Mouse (Mus musculus) fibroblast of lung, adult 2 months (primary cell): ENCODE measurements around the gene Polr3gl.

Source experiments
- DNase-seq: peaks from one replicate; pipeline ENCODE4 v3.0.0-alpha.2; 2011; ENCODE audit warnings: low read depth

The Polr3gl gene

DNA sequence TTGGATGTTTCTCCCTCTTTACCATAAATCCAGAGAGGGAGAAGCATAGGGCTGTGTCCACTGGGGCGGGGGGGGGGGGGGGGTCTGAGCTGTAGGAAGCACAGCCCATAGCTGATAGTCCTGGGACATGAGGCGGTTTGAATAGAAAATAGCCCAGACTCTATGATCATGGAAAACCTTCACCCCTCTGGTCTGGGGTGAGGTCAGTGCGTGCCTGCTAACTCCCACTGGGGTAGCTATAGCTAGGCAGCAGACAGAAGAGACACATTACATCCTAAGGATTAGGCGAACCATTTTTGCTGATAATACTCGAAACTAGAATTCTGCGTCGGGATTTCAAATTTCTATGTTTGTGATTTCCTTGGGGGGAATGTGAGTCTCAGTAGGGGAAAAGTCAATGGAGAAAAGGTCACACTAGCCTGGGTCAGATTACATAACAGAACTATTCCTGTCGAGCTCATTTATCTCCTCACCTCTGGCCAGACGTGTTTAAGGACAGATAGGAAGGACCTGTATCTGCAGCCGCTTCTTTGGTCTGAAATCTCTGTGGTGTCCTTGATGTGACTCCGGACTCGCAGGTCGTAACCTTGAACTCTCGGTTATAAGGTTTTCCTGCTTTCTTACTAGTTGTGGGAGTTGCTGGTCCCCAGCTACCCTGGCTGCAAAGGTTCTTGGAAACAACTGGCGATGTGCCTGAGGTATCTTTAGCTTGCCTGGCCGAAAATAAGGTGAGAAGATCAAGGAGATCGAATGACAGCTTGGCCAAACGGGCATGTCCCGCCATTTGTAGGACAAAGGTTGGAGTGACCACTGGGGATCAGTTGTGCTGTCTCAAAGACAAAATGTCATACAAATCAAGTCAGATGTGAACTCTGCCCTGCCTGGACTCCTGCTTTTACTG, 20.1 kb downstream of the Polr3gl start:
- no peak for DNase-seq

DNA sequence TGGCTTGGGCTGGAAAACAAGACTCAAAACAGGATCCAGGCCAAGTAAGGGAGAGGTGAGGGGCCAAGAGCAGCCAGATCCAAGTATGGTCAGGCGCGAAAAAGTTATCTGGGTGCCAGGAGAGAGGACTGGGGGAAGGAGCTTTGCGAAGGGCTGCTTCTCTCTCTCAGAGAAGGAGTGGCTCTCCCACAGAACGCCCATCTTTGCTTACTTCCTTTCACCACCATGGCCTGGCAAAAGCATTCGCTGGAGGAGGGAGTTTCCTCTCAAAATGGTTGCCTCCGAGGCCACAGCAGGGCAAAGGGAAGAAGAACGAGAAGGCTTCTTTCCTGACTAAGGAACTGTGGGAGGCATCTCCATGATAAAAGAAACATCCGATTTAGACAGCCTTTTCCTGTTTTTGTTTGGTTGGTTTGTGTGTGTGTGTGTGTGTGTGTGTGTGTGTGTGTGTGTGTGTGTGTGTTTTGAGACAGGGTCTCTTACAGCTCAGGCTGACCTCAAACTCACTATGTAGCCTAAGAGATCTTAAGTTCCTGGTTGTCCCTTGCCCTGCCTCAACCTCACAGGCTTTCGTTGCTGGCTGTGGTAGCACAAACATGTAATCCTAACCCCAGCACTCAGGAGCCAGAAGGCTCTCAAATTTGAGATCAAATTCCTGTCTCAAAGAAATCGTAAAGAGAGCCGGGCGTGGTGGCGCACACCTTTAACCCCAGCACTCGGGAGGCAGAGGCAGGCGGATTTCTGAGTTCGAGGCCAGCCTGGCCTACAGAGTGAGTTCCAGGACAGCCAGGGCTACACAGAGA, 21.9 kb downstream of the Polr3gl start:
- DNase-seq, result no peak

DNA sequence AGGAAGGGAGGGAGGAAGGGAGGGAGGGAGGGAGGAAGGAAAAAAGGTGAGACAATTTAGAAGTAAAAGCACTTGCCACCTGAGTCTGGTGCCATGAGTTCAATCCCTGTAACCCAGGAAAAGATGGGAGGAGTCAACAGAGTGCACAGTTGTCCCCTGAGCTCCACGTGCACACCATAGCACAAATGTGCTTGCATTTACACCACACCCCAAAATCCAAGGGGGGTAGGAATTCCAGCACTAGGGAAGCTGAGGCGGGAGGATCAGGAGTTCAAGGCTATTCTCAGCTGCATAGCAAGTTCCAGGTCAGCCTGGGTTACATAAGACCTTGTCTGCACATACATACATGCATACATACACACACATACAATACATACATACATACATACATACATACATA, 22.6 kb downstream of the Polr3gl start:
- no peak for DNase-seq

DNA sequence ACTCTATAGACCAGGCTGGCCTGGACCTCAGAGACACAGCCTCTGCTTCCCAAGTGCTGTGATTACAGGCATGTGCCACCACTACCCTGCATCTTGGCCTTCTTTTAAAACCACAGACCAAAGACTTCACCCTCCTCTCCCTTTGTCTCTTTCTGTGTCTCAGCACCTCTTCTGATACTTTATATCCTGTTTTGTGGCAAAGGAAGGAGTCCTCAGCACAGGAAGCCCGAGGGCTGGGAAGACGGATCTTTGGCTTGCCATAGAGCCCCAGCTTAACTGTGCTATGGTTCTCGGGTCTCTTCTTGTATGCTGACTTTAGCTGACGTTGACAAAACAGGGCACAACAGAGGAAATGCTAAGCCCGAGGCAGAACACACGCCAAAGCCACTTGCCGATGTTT, 23.3 kb downstream of the Polr3gl start:
- no peak for DNase-seq

DNA sequence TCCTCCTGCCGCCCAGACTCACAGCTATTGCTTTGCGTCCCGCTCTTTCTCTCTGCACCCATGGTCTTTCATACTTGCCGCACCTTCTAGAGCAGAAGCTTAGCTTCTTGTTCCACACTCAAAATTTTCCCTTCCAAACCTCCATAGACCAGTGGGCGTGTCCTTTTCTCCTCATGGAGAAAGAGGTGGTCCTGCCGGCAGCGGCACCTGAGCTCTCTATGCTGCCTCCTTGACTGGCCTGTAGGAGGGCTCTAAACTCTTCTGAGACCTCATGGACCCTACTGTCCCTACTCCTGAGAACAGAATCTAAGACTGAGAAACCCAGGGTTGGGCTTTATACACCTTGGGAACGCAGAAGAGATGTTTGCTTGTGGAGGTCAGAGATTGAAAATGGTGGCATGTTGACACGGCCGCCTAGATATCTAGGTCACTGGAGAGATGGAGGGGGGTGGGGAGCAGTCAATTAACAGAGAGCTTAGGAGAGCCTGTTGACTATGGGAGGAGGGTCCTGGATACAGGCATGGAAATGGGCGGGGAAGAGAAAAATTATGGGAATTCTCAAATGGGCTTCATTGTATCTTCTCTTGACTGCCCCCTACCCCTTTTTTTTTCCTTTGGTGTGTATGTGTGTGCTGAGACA, 23.9 kb downstream of the Polr3gl start:
- DNase-seq, result no peak

DNA sequence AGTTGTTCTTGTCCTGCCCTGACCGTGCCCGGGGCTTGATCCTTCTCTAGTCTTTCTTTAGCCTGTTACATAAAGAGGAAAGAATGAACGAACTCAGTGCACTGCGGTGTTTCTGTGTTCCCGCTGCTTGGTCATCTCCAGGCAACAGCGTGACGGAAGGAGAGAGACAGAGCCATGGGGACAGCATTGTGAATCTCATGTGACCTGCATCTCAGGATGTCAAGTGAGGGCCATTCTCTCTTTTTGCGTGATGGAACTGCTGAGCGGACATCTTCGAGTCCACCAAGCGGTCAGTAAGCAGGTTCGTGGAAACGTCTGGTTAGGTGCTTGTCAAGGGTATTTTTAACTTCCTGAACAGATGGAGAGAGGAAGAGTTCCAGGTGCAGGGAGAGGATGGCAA, 24.5 kb downstream of the Polr3gl start:
- DNase-seq, result no peak

DNA sequence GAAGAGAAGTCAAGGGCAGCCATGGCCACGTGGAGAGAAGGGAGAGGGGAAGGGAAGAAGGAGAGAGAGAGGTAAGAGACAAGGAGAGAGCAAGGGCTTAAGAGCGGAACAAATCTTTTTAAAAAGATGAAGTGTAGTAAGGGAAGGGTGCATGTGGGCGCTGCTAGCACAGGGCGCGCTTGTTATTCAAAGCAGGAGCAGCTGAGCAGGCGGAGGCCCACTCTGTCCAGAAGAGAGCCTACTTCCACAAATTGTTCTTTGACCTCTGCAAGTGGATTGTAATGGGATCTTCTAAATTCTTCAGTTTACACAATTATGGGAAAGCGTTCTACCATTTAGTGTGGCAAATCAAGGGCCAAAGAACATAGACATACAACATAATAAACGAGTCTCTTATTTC, 25.4 kb downstream of the Polr3gl start:
- DNase-seq, result no peak

DNA sequence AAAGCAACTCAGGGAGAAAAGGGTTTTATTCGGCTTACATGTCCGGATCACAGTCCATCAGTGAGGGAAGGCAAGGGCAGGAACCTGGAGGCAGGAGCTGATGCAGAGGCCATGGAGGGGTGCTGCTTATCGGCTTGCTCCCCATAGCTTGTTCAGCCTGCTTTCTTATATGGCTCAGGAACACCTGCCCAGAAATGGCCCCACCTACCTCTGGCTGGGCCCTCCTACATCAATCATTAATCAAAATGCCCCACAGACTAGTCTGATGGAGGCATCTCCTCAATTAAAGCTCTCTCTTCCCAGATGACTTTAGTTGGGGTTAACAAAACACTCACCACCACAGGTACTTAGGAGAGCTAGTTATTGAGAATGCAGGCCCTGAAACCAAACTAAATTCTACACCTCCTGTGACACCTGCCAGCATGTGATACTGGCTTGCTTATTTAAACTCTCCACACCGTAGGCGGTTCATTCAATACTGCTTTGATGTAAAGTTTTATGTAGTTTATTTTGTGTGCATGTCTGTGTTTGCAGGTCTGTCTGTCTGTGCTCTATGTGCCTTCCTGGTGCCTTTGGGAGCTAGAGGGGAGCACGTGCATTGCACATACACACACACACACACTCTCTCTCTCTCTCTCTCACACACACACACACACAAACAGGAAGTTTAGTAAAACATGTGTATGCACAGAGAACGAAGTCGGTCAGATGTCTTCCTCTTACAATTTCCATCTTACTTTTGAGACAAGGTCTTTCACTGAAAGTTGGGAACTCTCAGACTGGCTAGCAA, 27.1 kb downstream of the Polr3gl start:
- no peak for DNase-seq

DNA sequence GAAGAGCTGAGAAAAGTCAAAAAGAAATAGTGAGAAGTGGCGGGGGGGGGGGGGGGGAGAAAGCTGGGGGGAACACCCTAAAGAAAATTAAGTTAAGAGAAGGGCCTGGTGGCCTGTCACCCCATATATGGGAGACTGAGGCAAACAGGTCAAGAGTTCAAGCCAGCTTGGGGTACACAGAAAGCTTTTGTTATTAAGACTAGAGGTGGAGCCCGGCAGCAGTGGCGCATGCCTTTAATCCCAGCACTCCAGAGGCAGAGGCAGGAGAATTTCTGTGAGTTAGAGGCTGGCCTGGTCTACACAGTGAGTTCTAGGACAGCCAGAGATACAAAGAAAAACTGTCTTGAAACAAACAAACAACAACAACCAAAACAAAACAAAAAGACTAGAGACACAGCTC, 28.9 kb downstream of the Polr3gl start:
- no peak for DNase-seq

DNA sequence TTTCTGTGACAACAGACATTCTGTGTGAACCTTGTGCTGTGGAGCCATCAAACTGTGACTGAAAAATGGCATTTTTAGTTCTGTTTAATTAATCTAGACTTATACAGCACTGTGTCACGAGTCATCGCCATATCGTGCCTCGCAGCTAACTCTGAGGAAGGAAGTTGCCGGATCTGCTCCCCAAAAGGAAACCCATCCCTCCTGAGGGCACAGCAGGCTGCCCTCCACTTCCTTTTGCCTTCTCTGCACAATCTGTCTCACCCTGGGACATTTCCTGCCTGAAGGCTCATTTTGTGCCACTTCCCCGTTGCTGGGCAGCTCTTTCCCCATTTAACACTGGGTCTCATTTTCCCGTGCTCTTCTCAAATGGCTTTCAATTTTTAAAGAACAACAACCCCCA, 29.3 kb downstream of the Polr3gl start:
- no peak for DNase-seq

DNA sequence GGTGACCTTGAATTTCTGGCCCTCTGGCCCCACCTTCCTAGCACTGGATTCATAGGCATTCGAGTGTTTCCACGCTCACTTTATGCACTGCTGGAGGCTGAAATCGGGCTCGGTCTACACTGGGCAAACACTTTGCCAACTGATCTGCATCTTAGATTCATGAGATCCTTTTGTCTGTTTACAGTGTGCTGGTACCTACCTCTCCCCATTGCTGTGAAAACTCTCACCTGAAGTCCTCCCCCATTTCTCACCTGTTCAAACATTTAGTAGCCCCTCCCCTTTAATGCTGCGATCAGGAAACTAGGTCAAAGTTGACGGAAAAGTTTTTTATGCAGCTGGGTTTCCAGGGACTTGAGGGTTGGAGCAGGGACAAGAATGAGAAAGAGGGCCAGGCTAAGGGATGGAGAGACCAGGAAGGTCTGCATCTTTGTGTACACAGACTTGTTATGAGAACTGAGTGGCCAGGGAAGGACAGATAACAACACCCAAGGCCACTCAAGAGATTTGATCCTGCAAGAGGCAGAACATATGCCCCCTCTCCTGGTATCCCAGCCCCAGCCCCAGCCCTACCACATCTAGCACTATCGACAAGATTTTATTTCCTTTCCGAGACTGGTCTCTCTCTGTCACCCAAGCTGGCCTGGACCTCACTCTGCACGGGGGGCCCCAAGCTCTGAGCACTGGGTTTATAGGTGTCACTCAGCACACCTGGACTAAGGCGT, 29.9 kb downstream of the Polr3gl start:
- DNase-seq, result no peak

DNA sequence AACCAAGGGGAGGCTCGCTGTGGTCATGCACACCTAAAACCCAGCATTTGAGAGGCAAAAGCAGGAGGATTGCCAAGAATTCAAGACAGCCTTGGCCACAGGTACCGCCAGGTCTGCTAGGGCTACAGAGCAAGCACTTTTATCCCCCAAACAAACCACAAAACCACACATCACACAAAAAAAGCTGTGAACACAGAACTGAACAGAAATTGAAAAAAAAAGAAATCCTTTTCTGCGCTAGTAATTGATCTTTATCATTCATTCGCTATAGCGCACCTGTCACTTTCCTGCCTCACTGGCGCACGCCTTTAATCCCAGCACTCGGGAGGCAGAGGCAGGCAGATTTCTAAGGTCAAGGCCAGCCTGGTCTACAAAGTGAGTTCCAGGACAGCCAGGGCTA, 30.7 kb downstream of the Polr3gl start:
- no peak for DNase-seq

DNA sequence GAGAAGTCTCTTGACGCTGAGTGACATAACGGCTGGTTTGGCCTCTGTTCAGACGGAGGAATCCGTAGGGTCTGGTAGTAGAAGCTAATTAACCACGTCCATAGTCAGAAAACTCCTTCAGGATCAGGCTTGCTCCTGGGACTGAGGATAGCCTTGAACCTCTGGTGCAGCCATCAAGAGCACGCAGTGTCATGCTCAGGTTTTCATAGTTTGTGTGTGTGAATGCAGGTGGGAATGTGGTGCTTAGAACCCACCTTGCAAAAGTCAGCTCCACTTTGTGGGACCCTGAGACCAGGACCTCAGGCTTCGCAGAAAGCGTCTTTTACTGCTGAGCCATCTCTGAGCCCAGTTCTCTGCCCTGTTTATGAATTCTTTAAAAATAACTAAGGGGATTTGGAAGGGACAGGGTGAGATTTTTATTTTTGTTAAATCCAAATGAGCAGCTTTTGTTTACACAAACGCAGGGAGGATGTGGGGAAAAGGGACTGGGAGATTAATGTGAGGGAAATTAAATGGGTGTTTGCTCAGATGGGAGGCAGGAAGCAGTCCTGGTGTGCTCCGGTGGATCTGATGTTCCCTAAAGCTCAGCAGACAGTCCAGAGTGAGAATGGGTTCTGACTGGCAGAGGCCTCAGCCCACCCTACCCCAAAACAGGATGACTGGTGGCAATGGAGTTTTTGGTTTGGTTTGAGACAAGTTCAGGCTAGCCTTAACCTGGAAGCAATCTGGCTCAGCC, 31.9 kb downstream of the Polr3gl start:
- DNase-seq, result no peak

DNA sequence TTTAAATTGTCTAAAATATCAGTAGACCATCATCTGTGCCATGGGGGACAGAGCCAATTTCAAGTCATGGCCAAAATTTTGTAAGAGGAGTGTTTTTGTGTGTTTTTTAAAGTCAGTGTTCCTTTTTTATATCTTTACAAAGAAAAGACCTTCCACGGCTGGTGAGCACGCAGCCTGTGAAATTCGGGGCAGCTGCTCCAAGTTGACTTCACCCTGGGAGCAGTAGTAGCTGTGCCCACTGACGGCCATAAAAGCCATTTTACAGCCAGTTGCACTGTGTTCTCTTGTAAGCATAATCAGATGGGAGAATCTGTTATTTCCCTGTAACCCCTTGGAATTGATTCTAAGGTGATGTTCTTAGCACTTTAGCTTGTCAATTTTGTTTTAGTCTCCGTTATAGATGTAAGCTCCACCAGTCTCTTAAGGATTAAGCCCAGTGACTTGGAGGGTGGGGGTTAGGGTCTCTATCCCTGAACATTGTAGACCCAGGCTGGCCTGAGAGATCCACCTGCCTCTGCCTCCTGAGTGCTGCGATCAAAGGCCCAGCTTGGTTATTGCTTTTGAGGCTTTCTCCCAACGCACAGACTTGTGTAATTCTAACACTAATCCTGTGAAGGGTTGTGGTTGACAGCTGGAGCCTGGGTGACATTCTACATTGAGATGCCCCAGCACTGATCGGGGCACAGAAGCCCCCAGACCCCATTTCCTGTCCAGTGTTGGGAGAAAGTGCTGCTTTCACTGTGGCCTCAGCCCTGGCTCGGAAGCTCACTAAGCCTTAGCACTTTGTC, 32.9 kb downstream of the Polr3gl start:
- DNase-seq, result no peak

DNA sequence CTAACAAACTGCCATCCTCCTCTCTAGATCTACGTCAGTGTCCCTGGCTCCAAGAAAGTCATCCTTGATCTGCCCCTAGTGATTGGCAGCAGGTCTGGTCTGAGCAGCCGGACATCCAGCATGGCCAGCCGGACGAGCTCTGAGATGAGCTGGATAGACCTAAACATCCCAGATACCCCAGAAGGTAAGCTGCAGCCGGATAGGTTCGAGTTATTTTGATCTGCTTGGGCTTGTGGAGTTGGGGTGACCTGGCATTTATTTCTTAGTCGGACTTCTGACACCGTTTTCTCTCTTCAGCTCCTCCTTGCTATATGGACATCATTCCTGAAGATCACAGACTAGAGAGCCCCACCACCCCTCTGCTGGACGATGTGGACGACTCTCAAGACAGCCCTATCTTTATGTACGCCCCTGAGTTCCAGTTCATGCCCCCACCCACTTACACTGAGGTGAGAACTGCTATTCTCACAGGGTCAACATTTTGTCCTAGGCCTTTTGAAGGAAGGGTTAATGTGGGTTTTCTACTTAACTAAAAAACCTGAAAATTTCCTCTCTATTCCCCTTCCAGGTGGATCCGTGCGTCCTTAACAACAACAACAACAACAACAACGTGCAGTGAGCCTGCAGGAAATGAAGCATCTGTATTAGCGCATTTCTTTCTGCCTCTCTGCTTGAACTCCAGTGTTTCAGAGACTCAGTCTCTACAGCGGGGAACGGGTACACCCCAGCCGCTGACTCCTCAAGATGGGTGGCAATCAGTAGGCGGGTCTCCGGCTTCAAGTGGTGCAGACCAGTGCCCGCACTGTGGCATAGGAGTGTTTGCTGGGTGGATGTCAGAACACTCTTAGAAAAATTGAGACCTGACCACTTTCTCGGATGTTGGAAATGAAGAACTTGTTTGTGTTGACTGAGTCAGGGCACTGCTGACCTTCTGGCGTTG, 33.8 kb downstream of the Polr3gl start:
- no peak for DNase-seq

DNA sequence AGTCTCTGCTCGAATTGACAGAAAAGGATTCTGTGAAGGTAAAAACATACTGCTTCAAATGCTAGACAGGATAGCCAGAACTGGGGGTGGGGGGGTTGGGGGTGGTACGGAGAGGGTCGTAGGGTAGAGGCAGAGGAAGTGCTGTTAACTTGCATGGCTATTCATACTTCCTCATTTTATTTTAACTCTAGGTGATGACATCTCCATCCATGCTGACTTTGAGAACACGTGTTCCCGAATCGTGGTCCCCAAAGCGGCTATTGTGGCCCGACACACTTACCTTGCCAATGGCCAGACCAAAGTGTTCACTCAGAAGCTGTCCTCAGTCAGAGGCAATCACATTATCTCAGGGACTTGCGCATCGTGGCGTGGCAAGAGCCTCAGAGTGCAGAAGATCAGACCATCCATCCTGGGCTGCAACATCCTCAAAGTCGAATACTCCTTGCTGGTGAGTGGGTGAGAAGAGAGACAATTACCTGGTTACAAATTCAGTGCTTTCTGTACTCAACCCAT, 34.5 kb downstream of the Polr3gl start:
- DNase-seq, result no peak

DNA sequence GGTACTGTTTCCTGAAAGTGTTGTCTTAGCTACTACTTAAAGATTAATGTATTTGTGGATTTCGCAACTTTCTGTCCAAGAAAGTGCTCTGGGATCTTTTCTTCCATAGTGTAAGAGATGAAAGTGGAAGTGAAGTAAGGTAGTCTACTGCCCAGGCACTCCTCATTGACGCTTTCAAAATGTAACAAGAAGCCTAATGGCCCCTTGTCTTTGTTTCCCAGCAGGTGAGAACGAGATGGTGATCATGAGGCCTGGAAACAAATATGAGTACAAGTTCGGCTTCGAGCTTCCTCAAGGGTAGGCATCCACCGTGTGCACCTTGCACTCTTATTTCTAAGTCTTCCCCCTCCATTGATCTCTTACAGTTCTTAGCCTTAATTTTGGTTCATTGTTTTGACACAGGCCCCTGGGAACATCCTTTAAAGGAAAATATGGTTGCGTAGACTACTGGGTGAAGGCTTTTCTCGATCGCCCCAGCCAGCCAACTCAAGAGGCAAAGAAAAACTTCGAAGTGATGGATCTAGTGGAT, 35.2 kb downstream of the Polr3gl start:
- no peak for DNase-seq

DNA sequence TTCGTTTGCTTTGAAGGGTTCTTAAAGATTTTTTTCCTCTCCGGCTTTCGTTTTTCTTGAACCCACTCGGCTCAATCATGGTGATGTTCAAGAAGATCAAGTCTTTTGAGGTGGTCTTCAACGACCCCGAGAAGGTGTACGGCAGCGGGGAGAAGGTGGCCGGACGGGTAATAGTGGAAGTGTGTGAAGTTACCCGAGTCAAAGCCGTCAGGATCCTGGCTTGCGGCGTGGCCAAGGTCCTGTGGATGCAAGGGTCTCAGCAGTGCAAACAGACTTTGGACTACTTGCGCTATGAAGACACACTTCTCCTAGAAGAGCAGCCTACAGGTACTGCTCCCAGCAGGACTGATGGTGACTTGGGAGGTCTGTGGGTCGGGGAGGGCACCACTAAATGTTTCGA, 35.8 kb downstream of the Polr3gl start:
- DNase-seq, result no peak
